Mouse (Mus musculus): Measurements from ENCODE around the gene Exosc3.
"Not testable (repeated sequence)": the region's sequence is repeated elsewhere in the genome, so short reads cannot be mapped to it uniquely, and the experiment has no call there.

Gene Exosc3

GRCm38 (mm10) chr4:45342286-45343155 is at the start of gene Exosc3:
Gene Exosc3, minus strand, starts transcription at chr4:45342732.
- DNase-seq (ENCODE audit: low spot score) = no peak

GRCm38 (mm10) chr4:45392099-45392498 is 49.6 kb upstream of the Exosc3 start:
- no peak for DNase-seq (ENCODE audit: low spot score)

GRCm38 (mm10) chr4:45387296-45387695 is 44.8 kb upstream of the Exosc3 start:
- not testable (repeated sequence) for DNase-seq (ENCODE audit: low spot score)

- not testable (repeated sequence) for DNase-seq (ENCODE audit: low spot score)
Observed at GRCm38 (mm10) chr4:45382133-45382532, 39.6 kb upstream of the Exosc3 start.

- DNase-seq (ENCODE audit: low spot score) = not testable (repeated sequence)
Observed at GRCm38 (mm10) chr4:45380903-45381580, 38.5 kb upstream of the Exosc3 start.

GRCm38 (mm10) chr4:45376573-45376972 is 34.0 kb upstream of the Exosc3 start:
- no peak for DNase-seq (ENCODE audit: low spot score)

- DNase-seq (ENCODE audit: low spot score) = no peak
Observed at GRCm38 (mm10) chr4:45374879-45375278, 32.3 kb upstream of the Exosc3 start.

GRCm38 (mm10) chr4:45371261-45371660 is 28.7 kb upstream of the Exosc3 start:
- no peak for DNase-seq (ENCODE audit: low spot score)

- DNase-seq (ENCODE audit: low spot score) = no peak
Observed at GRCm38 (mm10) chr4:45356653-45357052, 14.1 kb upstream of the Exosc3 start.

GRCm38 (mm10) chr4:45341669-45342249 is 773 bp downstream of the Exosc3 start, which contains the start of gene Dcaf10:
Gene Dcaf10, plus strand, starts transcription at chr4:45342101.
- DNase-seq (ENCODE audit: low spot score) = peak; percentile 84

GRCm38 (mm10) chr4:45341226-45341625 is 1.3 kb downstream of the Exosc3 start:
- no peak for DNase-seq (ENCODE audit: low spot score)

GRCm38 (mm10) chr4:45332466-45332865 is 10.1 kb downstream of the Exosc3 start:
- no peak for DNase-seq (ENCODE audit: low spot score)

- no peak for DNase-seq (ENCODE audit: low spot score)
Observed at GRCm38 (mm10) chr4:45331139-45331538, 11.4 kb downstream of the Exosc3 start.

- DNase-seq (ENCODE audit: low spot score) = peak; percentile 70
Observed at GRCm38 (mm10) chr4:45320159-45320816, 22.2 kb downstream of the Exosc3 start.

- DNase-seq (ENCODE audit: low spot score) = no peak
Observed at GRCm38 (mm10) chr4:45311056-45311455, 31.5 kb downstream of the Exosc3 start.

GRCm38 (mm10) chr4:45308606-45309005 is 33.9 kb downstream of the Exosc3 start:
- DNase-seq (ENCODE audit: low spot score) = no peak

GRCm38 (mm10) chr4:45308046-45308445 is 34.5 kb downstream of the Exosc3 start:
- no peak for DNase-seq (ENCODE audit: low spot score)

- DNase-seq (ENCODE audit: low spot score) = no peak
Observed at GRCm38 (mm10) chr4:45305536-45305935, 37.0 kb downstream of the Exosc3 start.

- DNase-seq (ENCODE audit: low spot score) = no peak
Observed at GRCm38 (mm10) chr4:45296662-45297564, 45.6 kb downstream of the Exosc3 start, which contains the start of gene Trmt10b. Gene Trmt10b, plus strand, starts transcription at chr4:45297127.

- no peak for DNase-seq (ENCODE audit: low spot score)
Observed at GRCm38 (mm10) chr4:45287906-45288305, 54.6 kb downstream of the Exosc3 start.

GRCm38 (mm10) chr4:45286318-45286717 is 56.2 kb downstream of the Exosc3 start:
- DNase-seq (ENCODE audit: low spot score) = no peak
